Mouse (Mus musculus) C2C12 (cell line): Measurements from ENCODE around the gene Lyrm4. TPM values are rescaled to one million over a fixed set of nuclear protein-coding genes. Genes with fewer than 3 reads are reported as not detected.

Experiments used
- H3K27me3 ChIP-seq: one replicate; pipeline ENCODE4 v1.6.1; 2011; ENCODE audit not compliant: control insufficient read depth, insufficient read depth, insufficient read length
- H3K36me3 ChIP-seq: one replicate; pipeline ENCODE4 v1.6.1; 2011; ENCODE audit not compliant: control insufficient read depth, insufficient read depth
- H3K4me3 ChIP-seq: one replicate; pipeline ENCODE4 v1.5.1; 2011; ENCODE audit warnings: mild to moderate bottlenecking, control low read depth; ENCODE audit not compliant: poor library complexity, insufficient read depth, severe bottlenecking
- H3K79me2 ChIP-seq: one replicate; pipeline ENCODE4 v1.6.1; 2011; ENCODE audit not compliant: control insufficient read depth, insufficient read depth
- H3K79me3 ChIP-seq: one replicate; pipeline ENCODE4 v1.6.1; 2011; ENCODE audit warnings: low read depth, control low read depth
- H3ac ChIP-seq: one replicate; pipeline ENCODE3; 2011; ENCODE audit warnings: low read depth; ENCODE audit not compliant: control insufficient read depth, insufficient read length
- CEBPB ChIP-seq: IDR thresholded peaks from one replicate; pipeline ENCODE4 v1.6.1; 2011; ENCODE audit warnings: low read depth, mild to moderate bottlenecking, control low read depth, moderate library complexity
- CTCF ChIP-seq: IDR thresholded peaks from one replicate; pipeline ENCODE4 v1.5.1; 2011; ENCODE audit not compliant: control insufficient read depth, insufficient read depth, insufficient read length
- FOSL1 ChIP-seq: IDR thresholded peaks from one replicate; pipeline ENCODE4 v1.8.0; 2011; ENCODE audit warnings: mild to moderate bottlenecking, low read length; ENCODE audit not compliant: poor library complexity, insufficient read depth, severe bottlenecking
- MAX ChIP-seq: IDR thresholded peaks from one replicate; pipeline ENCODE4 v1.6.1; 2011; ENCODE audit warnings: mild to moderate bottlenecking, control low read depth
- MYOD1 ChIP-seq: IDR thresholded peaks from one replicate; pipeline ENCODE4 v1.6.1; 2011; ENCODE audit warnings: low read depth; ENCODE audit not compliant: control insufficient read depth, insufficient read length
- MYOG ChIP-seq: IDR thresholded peaks from one replicate; pipeline ENCODE4 v1.6.1; 2011; ENCODE audit not compliant: control insufficient read depth, insufficient read length; ENCODE audit errors: extremely low read depth
- USF1 ChIP-seq: IDR thresholded peaks from one replicate; pipeline ENCODE4 v1.6.1; 2011; ENCODE audit warnings: low read depth, mild to moderate bottlenecking, control low read depth, moderate library complexity
- polyA plus RNA-seq: library from polyadenylated mRNA; unstranded; fragments of >200 nt; fragmentation: generic; extraction: Trizol; gene quantifications from one replicate; pipeline ENCODE4 v1.2.1, GENCODE M21; 2012; ENCODE audit warnings: missing spikeins

Gene Lyrm4
- polyA plus RNA-seq, 1 experiment, result 9.3 TPM

DNA sequence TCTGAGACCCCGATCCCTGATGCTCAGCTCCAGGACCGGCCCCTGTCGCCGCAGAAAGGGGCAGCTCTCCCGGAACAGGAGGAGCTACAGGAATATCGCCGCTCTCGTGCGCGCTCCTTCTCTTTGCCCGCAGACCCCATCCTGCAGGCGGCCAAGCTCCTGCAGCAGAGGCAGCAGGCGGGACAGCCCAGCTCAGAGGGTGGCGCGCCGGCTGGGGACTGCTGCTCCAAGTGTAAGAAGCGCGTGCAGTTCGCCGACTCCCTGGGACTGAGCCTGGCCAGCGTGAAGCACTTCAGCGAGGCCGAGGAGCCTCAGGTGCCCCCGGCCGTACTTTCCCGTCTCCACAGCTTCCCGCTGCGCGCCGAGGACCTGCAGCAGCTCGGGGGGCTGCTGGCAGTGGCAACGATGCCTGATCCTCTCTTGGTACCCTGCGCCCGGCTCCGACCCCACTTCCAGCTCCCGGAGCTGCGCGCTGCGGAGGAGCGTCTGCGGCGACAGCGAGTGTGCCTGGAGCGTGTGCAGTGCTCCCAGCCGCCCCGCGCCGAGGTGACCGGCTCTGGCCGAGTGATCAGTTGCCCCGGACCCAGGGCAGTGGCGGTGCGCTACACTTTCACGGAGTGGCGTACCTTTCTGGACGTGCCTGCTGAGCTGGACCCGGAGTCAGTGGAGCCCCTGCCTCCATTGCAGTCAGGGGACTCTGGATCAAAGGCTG is 148.5 kb downstream of the Lyrm4 start:
- no peak overlapping the region for H3K4me3 ChIP-seq
- peaks cover 16% of the 10 kb centered on the region for H3K27me3 ChIP-seq
- H3ac ChIP-seq, result no peak overlapping the region
- TF ChIP-seq FOSL1 (no peak), CTCF (no peak)
- no peaks in the 10 kb centered on the region for H3K79me2 ChIP-seq
- no peaks in the 10 kb centered on the region for H3K36me3 ChIP-seq
- H3K79me3 ChIP-seq, result no peaks in the 10 kb centered on the region

DNA sequence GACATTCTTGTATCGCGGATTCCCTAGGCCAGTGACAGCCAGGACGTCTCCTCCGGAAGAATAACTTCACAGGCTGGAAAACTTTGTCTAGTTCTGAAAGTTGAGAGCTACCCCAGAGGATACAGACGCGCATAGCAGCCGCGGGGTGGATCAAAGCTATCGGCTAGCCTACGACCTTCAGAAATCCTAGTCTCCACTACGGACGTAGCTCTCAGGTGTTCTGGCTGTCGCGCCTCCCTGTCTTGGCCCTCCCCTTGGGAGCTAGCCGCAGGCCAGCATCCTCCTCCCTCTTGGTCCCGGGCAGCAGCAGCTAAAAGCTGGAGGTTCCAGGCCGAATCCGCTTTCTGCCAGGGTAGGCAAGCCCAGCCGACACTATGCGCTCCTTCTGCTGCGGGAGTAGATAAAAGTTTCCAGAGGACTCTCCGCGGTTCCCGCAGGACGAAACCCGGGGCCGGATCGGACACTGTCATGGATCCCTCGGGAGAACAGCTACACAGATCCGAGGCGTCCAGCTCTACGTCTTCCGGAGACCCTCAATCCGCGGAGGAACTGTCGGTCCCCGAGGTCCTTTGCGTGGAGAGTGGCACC is 149.1 kb downstream of the Lyrm4 start:
- TF ChIP-seq MYOG (no peak), MYOD1 (no peak), CEBPB (no peak), CTCF (no peak), MAX (no peak), USF1 (no peak), FOSL1 (no peak)
- peaks cover 16% of the 10 kb centered on the region for H3K27me3 ChIP-seq
- H3K36me3 ChIP-seq, result no peaks in the 10 kb centered on the region
- no peaks in the 10 kb centered on the region for H3K79me2 ChIP-seq
- no peak overlapping the region for H3K4me3 ChIP-seq
- H3ac ChIP-seq, result no peak overlapping the region
- H3K79me3 ChIP-seq, result no peaks in the 10 kb centered on the region

DNA sequence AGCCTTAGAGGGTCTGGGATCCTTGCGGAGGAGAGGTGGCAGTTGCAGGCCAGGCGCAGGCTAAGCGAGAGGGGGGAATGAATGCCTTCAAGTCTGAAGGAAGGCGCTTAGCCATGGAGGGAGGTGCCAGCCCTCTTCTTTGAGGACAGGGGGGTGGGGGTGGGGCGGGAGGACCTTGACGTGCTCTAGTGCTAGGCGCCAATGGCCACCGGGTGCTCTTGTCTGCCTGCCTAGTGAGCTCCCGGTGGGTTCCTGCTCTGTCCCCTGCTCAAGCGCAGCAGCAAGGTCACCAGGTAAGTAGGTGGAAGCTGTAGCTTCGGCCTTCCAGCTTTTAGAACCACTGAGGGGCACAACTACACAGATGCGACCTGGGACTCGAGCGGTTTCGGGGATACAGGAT is 149.6 kb downstream of the Lyrm4 start:
- Histone ChIP-seq H3K4me3 (no peak overlapping the region), H3K79me3 (no peaks in the 10 kb centered on the region), H3K27me3 (peaks cover 16% of the 10 kb centered on the region), H3K36me3 (no peaks in the 10 kb centered on the region), H3K79me2 (no peaks in the 10 kb centered on the region), H3ac (no peak overlapping the region)
- TF ChIP-seq CEBPB (no peak), MAX (no peak), CTCF (no peak)

- H3K79me2 ChIP-seq, result no peaks in the 10 kb centered on the region
- H3K79me3 ChIP-seq, result no peaks in the 10 kb centered on the region
- H3K36me3 ChIP-seq, result no peaks in the 10 kb centered on the region
- TF ChIP-seq CEBPB (no peak), FOSL1 (no peak), USF1 (no peak), CTCF (no peak), MYOG (no peak), MYOD1 (no peak), MAX (no peak)
- no peak overlapping the region for H3K4me3 ChIP-seq
- no peak overlapping the region for H3ac ChIP-seq
- H3K27me3 ChIP-seq, result peaks cover 10% of the 10 kb centered on the region
Observed at GRCm38 (mm10) chr13:35963583-35963982, 153.7 kb downstream of the Lyrm4 start.

DNA sequence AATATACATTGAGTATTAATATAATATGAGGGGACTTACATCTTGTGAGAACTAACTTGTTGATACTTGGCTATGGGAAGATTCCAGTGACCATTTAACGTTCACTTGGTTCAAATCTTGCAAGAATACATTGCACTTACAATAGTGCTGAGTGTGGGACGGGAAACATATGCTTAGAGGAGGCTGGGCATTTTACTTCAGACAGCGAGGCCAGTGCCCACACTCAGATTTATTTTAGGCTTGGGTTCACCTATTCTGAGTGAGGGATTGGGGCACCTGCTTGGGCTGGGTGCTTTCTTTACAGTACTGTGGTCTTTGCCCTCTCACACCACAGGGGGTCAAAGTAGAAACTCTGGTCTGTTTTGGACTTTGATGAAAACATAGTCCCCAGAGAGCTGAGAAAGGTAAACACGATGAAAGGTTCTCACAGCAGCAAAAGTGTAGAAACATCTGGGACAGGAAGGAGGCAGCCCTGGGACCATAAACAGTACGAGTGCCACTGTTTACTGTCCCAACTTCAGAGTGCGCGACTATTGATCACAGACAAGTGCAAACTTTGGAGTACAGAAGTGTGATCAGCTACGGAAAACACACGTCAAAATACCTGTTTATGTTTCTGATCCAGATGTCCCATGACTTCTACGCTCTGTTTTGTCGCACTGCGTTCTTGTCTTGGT is 157.8 kb downstream of the Lyrm4 start:
- no peaks in the 10 kb centered on the region for H3K79me2 ChIP-seq
- H3K79me3 ChIP-seq, result no peaks in the 10 kb centered on the region
- H3K4me3 ChIP-seq, result no peak overlapping the region
- H3ac ChIP-seq, result no peak overlapping the region
- no peaks in the 10 kb centered on the region for H3K27me3 ChIP-seq
- no peak for TF ChIP-seq CEBPB
- no peak for TF ChIP-seq MYOD1
- no peak for TF ChIP-seq CTCF
- TF ChIP-seq USF1, result no peak
- no peak for TF ChIP-seq MAX
- no peaks in the 10 kb centered on the region for H3K36me3 ChIP-seq

DNA sequence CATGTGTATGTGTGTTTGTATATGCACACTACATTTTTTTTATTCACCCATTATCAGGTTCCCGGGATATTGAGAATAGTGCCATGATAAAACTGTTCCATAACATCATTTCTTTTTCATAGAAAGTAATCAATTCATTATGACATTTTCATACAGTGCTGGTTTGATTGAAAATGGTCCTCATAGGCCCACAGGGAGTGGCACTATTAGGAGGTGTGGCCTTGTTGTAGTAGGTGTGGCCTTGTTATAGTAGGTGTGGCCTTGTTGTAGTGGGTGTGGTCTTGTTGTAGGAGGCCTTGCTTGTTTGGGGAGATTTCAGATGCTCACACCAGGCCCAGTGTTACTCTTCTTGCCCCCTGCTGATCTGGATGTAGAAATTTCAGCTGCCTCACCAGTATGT is 158.8 kb downstream of the Lyrm4 start, which contains the start of gene Ppp1r3g:
Ppp1r3g (plus strand) TSS at position 301 of the 400 bp plus-strand sequence.
- Histone ChIP-seq H3K79me3 (no peaks in the 10 kb centered on the region), H3ac (no peak within 1 kb of the TSS), H3K36me3 (no peaks in the 10 kb centered on the region), H3K79me2 (no peaks in the 10 kb centered on the region), H3K27me3 (no peaks in the 10 kb centered on the region), H3K4me3 (no peak within 1 kb of the TSS)
- TF ChIP-seq MYOG (no peak), CEBPB (no peak), MYOD1 (no peak), MAX (no peak), USF1 (no peak), CTCF (no peak), FOSL1 (no peak)
